Mouse (Mus musculus): ENCODE measurements around the gene Tomm34. TPM values are rescaled to one million over a fixed set of nuclear protein-coding genes. Genes with fewer than 3 reads are reported as not detected.

Gene Tomm34
- 10 to 100 TPM; 32.9 to 41.5 TPM for total RNA-seq (2021)
- long read RNA-seq, experiment 1, transcript Tomm34-202 (7 exons, 1,923 nt) = major isoform, 35 of 45 reads
- long read RNA-seq, experiment 1, partial matches to known transcripts = 5 of 45 reads
- long read RNA-seq, experiment 1, other reads (novel, unspliced or antisense) = 5 of 45 reads
- long read RNA-seq, experiment 2, transcript Tomm34-202 (7 exons, 1,923 nt) = major isoform, 17 of 23 reads
- long read RNA-seq, experiment 2, partial matches to known transcripts = 0 of 23 reads
- long read RNA-seq, experiment 2, other reads (novel, unspliced or antisense) = 4 of 23 reads

GRCm38 (mm10) chr2:164070765-164071436, at the start of gene Tomm34:
Gene Tomm34, minus strand, starts transcription at chr2:164071169.
- peak; percentile 98 to 99 for DNase-seq

GRCm38 (mm10) chr2:164119503-164119902, 48.5 kb upstream of the Tomm34 start:
- no peak for DNase-seq

- DNase-seq = no peak
Observed at GRCm38 (mm10) chr2:164115531-164115930, 44.6 kb upstream of the Tomm34 start.

GRCm38 (mm10) chr2:164114051-164114450, 43.1 kb upstream of the Tomm34 start:
- DNase-seq = no peak

GRCm38 (mm10) chr2:164111546-164111945, 40.6 kb upstream of the Tomm34 start:
- no peak for DNase-seq

GRCm38 (mm10) chr2:164108501-164108900, 37.5 kb upstream of the Tomm34 start:
- no peak for DNase-seq

GRCm38 (mm10) chr2:164107125-164107874, 36.3 kb upstream of the Tomm34 start:
- DNase-seq = no peak

GRCm38 (mm10) chr2:164106287-164107035, 35.5 kb upstream of the Tomm34 start:
- DNase-seq = no peak

GRCm38 (mm10) chr2:164103501-164103900, 32.5 kb upstream of the Tomm34 start:
- peak; percentile 57 to 73 for DNase-seq

GRCm38 (mm10) chr2:164102366-164102765, 31.4 kb upstream of the Tomm34 start:
- DNase-seq = no peak

- no peak for DNase-seq
Observed at GRCm38 (mm10) chr2:164101936-164102335, 31.0 kb upstream of the Tomm34 start.

- DNase-seq = no peak
Observed at GRCm38 (mm10) chr2:164098603-164099250, 27.8 kb upstream of the Tomm34 start.

- no peak for DNase-seq
Observed at GRCm38 (mm10) chr2:164094152-164094551, 23.2 kb upstream of the Tomm34 start.

GRCm38 (mm10) chr2:164089508-164089907, 18.5 kb upstream of the Tomm34 start:
- DNase-seq = no peak

- no peak for DNase-seq
Observed at GRCm38 (mm10) chr2:164087416-164088017, 16.5 kb upstream of the Tomm34 start.

- DNase-seq = no peak
Observed at GRCm38 (mm10) chr2:164084342-164084700, 13.4 kb upstream of the Tomm34 start.

- DNase-seq = peak; percentile 12 to 26
Observed at GRCm38 (mm10) chr2:164083609-164084341, 12.8 kb upstream of the Tomm34 start.

- DNase-seq = no peak
Observed at GRCm38 (mm10) chr2:164082175-164082574, 11.2 kb upstream of the Tomm34 start.

- no peak for DNase-seq
Observed at GRCm38 (mm10) chr2:164081577-164081976, 10.6 kb upstream of the Tomm34 start.

- no peak for DNase-seq
Observed at GRCm38 (mm10) chr2:164079488-164079887, 8.5 kb upstream of the Tomm34 start.

GRCm38 (mm10) chr2:164077875-164078274, 6.9 kb upstream of the Tomm34 start:
- no peak for DNase-seq
